Mouse (Mus musculus): Measurements from ENCODE around the gene Srms. TPM values are rescaled to one million over a fixed set of nuclear protein-coding genes. Genes with fewer than 3 reads are reported as not detected.

The Srms gene
- under 1 TPM; 0.35 to 0.66 TPM for total RNA-seq (2021)

DNA sequence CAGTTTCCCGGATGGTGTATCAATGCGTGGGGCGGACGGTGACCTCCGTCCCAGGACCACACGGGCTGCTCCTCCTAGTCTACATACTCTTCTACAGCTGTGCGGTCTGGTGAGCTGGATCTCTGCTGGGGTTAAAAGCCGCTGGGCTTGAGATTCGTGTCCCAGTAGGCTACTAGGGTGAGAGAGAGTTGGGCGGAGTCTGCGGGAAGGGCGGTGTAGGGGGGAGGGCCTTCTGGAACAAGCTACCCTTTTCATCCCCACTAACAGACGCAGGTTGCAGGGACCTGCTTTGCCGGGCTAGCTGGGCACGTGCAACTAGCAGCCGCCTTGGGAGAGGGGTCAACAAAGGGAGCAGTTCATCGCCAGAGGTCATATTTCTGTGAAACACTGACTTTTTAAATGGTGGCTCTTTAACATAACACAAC, at the start of gene Srms:
Gene Srms, minus strand, starts transcription at position 165 of the 425 bp plus-strand sequence.
- no peak for DNase-seq

DNA sequence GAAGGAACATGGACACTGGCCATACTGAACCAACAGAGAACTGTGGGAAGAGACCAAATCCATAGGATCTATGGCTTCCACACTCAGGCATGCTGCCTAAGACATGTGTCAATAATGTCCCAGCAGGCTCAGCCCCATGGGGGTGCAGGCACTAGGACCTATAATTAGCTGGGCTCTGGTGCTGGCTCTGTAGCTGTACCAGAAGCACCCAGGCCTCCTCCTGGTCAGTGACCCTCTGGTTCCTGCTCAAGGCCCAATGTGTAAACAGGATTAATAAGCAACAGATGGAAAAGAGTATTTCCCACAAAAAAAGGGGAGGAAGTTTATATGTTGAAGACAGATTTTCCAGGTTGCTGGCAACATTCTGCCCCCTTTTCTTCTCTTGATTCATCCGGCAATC, 40.3 kb upstream of the Srms start:
- no peak for DNase-seq

DNA sequence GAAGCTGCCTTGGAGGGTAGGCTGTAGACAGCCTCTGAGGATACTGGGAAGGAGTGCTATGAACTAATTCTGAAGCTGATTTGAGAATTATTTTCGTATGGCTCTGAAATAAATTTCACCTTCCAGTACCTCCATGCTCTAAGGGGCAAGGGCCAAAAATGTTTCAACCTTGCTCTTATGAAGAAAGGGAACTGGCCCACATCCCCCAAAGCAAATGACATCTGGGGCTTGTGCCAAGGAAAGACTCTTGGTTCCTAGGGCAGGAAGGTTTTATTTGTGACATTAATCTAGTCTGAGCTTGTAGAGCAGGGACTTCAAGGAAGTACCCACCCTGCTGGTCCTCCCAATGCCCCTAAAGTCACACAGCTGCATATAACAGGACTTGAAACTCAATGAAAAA, 38.9 kb upstream of the Srms start:
- DNase-seq, result no peak

DNA sequence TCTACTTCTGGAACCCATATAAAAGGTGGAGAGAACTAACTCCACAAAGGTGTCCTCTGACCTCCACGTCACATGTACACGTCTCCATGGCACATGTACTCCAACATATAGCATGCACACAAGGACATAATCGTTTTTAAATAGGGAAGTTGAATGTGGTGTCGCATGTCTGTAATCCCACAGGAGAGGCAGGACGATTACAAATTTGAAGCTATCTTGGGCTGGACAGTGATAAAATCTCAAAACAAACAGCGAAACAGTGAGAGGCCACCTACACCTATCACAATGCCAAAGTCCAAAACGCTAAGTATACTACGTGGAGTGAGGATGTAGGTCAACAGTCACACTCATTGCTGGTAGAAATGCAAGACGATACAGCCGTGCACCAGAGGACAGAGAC, 36.2 kb upstream of the Srms start:
- no peak for DNase-seq

DNA sequence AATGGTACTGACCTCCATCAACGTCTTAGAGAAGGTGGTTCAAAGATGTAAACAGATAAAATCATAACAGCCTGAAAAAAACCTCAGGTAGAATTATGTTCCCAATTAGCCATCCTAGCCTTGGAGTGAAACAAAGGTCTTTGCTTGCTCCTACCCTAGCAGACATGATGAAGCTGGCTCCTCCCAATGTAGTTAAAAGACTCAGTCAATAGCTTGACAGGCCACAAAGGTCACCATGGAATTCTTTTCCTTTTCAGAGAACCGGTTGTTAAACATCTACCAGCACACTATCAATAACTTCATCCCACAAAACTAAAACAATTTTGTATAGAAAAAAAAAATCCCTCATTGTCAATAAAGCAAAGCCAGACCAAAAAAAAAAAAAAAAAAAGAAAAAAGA, 32.0 kb upstream of the Srms start:
- no peak for DNase-seq

DNA sequence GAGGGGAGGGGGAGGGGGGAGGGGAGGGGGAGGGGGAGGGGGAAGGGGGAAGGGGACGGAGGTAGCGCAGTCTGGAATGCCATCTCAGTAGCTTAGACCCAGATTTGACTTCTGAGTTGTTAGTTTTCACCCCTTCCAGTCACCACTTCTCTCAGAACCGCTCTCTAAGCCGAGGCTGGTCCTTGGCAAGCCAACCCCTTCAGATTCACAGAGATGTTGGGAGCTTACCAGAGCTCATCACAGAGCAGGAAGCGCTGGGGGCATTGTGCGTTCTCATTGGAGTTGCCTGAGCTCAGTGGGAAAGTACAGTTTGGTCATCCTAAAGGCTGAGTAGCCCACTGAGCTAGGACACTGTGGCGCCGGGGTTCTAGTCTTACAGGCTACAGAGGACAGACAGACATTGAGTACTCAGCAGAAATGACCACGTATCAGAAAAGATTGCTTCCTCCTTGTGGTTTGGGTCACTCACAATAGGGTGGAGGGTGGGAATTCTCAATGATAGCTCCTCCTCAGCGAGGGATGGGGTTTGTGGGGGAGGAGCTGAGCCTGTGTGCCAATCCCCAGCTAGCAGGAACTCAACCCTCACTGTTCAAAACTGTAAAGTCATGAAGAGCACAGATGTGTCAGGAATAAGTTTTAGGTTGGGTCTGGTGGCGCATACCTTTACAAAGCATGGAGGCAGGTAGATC, 30.9 kb upstream of the Srms start:
- no peak for DNase-seq

DNA sequence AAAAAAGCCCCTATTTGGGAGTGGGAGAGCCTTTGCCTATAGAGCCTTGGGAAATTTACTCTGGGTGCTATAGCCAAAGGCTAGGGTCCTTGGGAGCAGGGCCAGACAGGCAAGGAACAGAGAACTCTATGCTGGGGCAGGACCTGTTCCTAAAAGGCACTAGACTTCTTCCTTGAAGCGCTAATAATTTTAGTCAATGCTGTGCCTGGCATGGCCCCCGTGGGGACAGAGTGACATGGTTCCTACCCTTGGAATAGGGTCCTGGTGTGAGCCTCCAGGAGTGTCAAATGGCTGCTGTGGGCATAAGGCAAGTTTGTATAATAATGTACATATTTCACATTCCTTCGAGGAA, 29.3 kb upstream of the Srms start:
- no peak for DNase-seq

DNA sequence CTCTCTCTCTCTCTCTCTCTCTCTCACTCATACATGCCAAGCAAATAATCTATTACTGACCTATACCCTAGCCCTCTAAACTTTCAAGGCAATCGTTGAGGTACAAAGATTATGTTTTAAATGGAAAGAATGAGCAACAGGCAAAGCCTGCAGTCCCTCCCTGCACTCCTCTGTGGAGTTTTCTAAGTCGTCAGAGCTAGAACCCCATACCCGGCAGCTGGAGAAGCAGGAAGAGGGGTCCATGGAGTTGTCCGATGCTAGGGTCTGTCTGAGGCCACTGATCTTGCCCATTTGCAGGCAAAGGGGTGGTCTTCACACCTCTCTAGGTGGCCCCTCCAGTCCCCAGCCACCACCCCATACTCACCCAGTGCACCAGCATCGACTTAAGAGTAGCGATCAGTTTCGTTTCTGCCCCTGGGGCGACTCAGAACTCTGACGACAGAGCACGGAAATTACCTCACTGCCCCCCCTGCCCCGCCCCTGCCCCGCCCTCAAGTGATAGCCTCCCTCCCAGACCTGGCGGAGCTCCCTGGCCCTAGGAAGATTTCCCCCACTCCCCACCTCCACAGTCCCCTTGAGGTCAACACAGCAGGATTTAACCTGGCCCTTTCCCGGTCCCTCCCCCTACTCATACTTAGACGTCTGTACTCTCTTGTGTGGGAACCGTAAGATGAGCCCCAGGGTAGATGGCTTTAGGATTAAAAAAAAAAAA, 28.8 kb upstream of the Srms start, which contains the start of gene Helz2:
Gene Helz2, minus strand, starts transcription at position 426 of the 712 bp plus-strand sequence.
- no peak for DNase-seq

DNA sequence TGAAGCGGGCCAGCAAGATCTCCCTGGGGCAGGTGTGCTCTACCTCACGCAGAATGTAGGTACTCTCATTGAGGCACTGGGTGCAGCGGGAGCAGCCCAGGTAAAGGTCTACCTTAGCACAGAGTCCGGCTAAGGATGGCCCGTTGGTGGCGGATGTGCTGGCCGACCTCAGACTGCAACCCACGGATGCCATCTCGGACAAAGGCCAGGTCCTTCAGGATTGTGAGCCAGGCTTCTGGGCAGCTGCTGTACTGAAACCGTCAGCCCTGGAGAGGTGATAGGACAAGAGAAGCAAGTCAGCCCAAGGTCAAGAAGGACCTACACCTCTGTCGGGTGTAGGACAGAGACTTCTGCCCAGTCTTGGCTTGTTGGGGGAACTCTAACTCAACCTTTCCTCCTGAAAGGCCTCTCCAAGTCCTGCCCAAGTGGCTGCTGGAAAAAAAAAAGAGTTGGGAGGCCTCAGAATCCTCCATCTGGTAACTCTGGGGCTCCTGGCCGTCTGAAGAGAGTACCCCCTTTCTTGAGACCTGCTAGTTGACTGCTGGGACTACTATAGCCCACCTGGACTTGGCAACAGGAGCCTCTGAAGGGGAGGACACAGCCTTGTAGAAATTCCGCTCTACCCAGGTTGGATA, 27.9 kb upstream of the Srms start:
- no peak for DNase-seq

DNA sequence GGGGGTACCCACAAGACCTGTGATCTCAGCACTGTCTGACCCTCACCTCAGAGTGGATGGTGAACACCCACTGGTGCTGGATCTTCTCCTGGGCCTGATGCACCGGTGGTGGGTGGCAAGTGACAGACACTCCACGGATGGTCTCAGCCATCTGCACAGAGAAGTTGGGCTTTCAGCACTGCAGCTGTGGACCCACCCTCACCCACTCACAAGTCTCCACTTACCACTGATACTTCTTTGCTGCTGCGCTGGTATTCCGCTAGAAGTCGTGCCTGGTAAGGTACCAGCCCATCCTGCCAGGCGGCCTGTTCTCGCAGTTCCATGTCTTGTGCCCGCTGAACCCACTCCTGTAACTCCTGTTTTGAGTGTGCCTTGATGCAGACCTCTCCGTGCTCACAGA, 26.3 kb upstream of the Srms start:
- DNase-seq, result no peak

DNA sequence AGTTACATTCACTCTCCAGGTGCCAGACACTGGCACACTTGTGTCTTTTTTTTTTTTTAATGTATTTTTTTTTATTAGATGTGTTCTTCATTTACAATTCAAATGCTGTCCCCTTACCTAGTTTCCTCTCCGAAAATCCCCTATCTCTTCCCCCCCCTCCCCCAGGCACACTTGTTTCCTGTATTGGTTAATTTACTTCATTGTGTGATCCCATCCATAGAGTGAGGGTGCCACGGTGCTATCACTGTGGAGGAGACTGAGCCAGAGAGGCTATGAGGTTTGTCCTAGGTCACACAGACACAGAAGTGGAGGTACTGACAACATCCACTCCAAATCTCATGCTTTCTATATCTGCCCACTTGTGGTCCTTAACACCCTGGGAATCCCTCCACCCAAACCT, 25.9 kb upstream of the Srms start:
- no peak for DNase-seq

DNA sequence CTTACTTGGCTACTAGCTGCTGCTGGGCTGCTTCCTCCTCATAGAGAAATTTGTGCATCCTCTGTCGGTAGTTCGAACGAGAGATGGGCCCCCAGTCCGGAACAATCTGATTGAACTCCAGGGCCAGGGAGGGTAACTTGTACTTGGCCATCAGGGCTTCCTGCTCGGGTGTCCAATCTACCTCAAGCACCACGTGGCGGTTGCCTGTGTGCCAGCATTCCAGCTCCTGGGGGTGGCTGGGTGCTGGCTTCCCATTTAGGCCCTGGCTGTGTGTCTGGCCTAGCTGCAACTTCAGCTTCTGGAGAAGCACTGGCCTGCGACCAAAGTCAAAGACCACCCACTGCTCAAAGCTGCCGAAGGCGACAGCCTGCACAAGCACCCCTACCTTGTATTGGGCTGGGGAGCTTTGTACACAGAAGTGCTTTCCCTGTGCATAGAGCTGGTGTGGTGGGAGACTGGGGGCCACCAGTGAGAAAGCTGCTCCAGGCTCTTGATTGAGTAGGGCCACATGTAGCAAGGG, 25.2 kb upstream of the Srms start:
- DNase-seq, result no peak

DNA sequence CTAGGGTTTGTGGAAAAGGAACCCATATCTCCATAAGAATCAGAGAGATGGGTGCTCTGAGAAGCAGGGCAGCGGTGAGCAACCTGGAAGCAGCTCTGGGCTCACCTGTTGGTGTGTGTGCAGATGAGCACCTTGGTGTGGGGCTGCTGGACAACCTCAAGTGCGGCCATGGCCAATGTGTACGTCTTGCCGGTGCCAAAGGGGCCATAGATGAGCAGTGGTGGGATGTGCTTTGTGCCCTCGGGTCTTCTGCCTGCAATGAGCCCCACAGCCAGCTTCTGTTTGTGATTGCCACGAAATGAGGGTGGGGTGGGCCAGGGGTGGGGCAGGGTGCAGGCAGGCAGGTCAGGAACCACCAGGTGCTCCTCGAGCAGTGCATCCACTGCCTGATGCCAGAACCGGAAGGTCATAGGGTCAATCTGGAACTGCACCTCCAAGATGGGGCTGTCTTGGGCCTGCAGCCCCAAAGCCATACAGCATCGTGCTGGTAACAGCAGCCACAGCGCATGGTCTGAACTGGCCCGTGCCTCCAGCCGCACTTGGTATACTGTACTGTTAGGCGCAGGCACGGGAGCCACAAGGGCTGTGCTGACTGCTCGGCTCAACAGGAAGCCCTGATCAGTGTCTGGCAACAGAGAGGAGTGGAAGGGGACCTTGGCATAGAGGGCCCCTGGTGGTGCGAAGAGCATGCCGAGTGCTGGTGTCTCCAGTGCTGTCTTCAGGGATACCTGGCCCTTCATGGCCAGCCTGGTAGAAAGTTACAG, 24.4 kb upstream of the Srms start:
- DNase-seq, result no peak

DNA sequence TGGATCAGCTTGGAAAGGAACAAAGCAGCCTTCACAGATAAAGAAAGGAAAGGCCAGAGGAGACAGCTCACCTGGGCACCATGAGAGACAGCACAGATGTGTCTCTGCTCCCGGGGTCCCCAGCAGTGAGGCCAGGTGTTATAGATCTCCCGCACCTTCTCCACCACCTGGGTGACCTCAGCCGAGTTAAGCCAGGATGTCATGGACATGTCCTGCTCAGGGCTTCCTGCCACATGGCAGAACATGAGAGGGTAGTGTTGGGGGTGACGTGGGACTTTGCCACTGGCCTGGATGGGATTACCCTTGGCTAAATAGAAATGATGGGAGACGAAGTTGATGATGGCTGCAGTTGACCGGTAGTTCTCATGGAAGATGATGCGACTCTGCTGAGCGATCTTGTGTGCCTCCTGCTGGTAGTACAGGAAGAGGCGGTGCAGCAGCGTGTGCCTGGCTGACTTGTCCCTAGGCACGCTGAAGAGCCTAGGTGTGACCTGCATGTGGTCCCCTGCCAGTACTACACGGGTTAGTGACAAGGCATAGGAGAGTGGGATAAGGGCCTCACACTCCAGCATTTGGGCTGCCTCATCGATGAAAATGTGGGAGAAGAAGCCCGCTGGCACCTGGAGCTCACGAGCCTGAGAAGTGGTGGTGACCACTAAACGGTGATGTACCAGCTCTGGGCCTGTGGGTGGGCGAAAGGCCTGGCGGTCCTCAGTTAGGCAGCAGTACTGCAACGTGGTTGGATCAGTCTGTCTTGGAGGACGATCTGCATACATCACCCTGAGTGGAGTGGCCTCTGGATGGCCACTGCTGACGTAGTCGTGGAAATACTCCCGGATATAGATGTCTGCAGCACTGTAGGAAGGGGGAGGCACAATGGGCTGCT, 22.9 kb upstream of the Srms start:
- no peak for DNase-seq

DNA sequence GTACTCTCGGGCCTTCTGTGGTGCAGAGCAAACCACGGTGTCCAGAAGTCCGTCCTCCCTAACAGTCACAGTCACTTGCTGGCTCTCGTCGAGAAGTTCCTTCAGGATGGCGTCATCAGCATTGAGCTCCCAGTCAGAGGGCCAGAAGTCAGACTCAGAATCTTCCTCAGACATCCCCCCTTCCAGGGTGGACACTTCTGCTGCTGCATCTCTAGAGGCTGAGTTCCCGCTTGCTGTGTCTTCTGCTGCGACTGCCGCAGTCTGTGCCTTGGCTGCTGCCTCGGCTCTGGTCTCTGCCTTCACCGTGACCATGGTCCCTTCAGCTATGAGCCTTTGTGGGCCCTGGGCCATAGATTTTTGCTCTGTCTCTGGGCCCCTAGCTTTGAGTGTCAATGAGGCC, 21.7 kb upstream of the Srms start:
- DNase-seq, result no peak

DNA sequence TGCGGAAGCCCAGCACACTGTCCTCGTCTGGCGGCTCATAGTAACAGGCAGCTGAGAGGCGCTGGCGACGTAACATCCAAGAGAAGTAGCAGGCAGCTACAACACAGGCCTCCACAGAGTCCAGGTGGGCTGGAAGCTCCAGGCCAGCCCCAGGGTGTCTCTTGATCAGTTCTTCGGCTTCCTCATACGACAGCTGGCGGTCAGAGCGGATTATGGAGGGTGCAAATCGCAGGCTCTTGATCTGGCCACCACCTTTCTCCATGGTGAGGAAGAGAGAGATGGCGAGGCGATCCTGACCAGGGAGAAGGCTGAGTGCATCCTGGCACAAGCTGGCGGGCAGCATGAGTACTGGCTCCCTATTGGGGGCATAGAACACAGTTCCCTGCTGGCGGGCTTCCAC, 20.5 kb upstream of the Srms start:
- no peak for DNase-seq

DNA sequence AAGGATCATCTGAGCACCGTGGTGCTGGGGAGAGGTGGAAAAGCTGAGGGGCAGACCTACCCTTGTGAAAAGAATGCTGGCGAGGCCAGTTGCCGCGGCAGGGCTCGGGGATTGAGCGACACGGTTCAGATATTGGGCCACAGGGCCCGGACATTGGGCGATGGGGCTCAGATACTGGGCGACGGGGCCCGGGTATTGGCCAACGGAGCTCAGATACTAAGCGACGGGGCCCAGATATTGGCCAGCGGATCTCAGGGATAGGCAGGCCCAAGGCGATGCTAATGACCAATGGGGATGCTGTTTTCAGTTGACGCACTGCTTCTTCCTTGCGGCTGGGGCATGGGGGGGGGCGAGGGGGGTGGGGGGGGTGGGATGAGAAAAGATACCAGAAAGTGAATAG, 18.2 kb upstream of the Srms start:
- DNase-seq, result no peak

DNA sequence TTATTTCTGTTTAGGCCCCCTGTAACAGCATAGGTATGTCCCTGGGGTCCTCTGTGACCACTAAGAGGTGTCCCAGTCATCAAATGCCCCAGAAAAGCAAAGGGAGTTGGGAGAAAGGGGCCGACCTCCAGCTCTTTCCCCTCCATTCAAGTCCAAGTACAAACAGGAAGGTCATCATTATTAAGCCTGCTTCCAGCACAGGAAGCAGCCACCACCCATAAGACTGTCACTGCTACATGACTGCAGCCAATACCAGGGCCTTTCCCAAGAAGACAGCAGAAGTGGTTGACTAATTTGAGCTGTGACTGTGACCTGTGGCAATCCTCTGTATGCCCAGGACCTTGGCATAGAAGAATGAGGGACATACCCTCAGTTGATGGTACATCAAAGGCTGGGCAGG, 15.3 kb upstream of the Srms start:
- no peak for DNase-seq

DNA sequence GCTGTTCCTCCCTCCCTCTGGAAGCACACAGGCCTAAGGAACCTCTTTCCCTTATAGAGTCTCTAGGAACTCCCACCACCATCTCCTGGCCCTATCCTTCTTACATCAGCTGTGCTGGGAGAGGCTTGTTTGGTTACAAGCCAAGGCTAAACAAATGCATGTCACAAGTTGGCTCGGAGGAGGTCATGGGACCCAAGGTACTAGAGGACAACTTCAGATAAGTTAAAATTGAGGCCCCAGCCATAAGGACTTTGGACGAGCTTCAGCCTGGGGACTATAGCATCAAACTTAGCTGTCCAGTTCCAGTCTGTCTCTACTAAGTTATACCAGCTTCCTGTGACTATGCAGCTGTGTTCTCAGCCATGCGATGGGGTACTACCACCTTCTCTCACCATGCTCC, 14.1 kb upstream of the Srms start:
- DNase-seq, result no peak

DNA sequence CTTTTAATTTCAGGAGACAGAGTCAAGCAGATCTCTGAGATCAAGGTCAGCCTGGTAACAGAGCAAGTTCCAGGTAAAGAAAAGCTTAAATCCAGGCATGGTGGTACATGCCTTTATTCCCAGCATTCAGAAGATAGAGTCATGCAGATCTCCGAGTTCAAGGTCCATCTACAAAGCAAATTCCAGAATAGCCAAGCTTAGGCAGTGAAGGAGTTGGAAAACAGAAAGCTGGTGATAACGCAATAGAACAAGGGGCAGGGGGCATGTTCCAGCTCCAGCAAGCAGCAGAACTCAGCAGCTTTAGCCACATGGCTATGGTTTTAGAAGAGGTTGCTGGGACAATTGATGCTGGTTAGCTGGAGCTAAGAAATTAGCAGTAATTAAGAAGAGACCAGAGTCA, 12.0 kb upstream of the Srms start:
- DNase-seq, result no peak

DNA sequence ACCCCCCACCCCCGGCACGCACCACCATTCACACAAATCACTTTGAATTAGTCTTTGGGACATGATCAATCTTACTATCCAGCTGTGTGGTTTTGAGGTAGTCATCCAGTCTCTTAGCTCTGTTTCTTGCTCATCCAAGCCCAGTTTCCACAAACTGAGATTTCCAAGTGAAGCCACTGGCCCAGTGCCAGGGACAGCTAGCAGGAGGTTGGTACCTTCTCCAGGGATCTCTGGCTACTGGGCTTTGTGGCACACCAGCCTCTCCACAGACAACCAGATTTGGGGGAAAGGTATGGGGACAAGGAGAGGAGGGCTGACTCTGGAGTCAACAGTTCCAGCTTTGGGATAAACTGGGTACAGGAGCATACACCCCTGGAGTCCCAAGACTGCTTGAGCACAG, 7.4 kb upstream of the Srms start:
- DNase-seq, result no peak

All from layer of hippocampus, postnatal 36 days (tissue).